Mouse (Mus musculus): ENCODE results near the gene Nkx2-5.

Nkx2-5 gene

GRCm38 (mm10) chr17:26789460-26790268 lies 55.1 kb downstream of the Nkx2-5 start:
- DNase-seq (ENCODE audit: low spot score in 2 of 2), result peak in 1 of 2 experiments; percentile 7

GRCm38 (mm10) chr17:26788986-26789385 lies 55.8 kb downstream of the Nkx2-5 start:
- no peak for DNase-seq (ENCODE audit: low spot score in 2 of 2)

Data from natural killer cell, adult 2 months (primary cell).